Mouse (Mus musculus) heart, embryonic 10.5 days (tissue): Measurements from ENCODE around the gene Acaca. TPM values are rescaled to one million over a fixed set of nuclear protein-coding genes. Genes with fewer than 3 reads are reported as not detected.

ENCODE experiments used
- DNase-seq: peaks from one replicate; pipeline ENCODE4 v3.0.0-alpha.2; 2017; ENCODE audit warnings: low spot score
- H3K27ac ChIP-seq: fragments of 300-500 bp; sonication (generic); 2 replicates; pipeline ENCODE4 v1.5.1; 2016; ENCODE audit warnings: mild to moderate bottlenecking
- H3K27me3 ChIP-seq: fragments of 300-500 bp; sonication (generic); 2 replicates; pipeline ENCODE4 v1.6.1; 2016; ENCODE audit warnings: mild to moderate bottlenecking; ENCODE audit not compliant: poor library complexity, insufficient read depth, severe bottlenecking
- H3K36me3 ChIP-seq: fragments of 300-500 bp; sonication (generic); 2 replicates; pipeline ENCODE4 v1.6.1; 2016; ENCODE audit warnings: mild to moderate bottlenecking, moderate library complexity
- H3K4me1 ChIP-seq: fragments of 300-500 bp; sonication (generic); 2 replicates; pipeline ENCODE4 v1.6.1; 2016; ENCODE audit warnings: mild to moderate bottlenecking
- H3K4me3 ChIP-seq: fragments of 300-500 bp; sonication (generic); 2 replicates; pipeline ENCODE4 v1.5.1; 2016; ENCODE audit warnings: mild to moderate bottlenecking, moderate library complexity
- H3K9me3 ChIP-seq: fragments of 300-500 bp; sonication (generic); 2 replicates; pipeline ENCODE4 v1.6.1; 2016; ENCODE audit warnings: mild to moderate bottlenecking, moderate library complexity
- WGBS: fragments of 180-500 bp; shearing (Covaris S2); methylation state at CpG from one replicate; pipeline ENCODE4 v1.1.7; 2016; 5-methylcytosine and 5-hydroxymethylcytosine counted together
- polyA plus RNA-seq: library from polyadenylated mRNA; unstranded; fragments of >200 nt; fragmentation: Nextera tagmentation; extraction: Ambion mirVana; gene quantifications from 2 replicates; pipeline ENCODE4 v1.2.1, GENCODE M21; 2016

The Acaca gene
- polyA plus RNA-seq, 1 experiment from 2014 or later, result 13.3 TPM

DNA sequence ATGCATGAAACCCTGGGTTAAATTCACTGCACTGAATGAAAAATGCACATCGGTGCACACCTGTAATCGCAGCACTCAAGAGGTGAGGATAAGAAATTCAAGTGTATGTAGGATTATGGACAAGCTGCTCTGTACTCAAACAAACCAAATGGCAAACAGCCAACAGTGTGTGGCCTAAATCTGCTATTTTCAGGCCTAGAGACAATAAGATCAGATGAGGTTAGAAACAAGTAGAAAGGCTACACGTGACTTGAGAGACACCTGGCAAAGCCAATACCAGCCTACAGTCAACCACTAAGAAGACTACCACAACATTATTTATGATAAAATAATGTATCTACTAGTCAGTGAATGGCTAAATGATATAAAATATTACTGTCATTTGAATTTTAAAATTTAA is 310.9 kb downstream of the Acaca start:
- Histone ChIP-seq H3K27me3 (no peaks in the 10 kb centered on the region), H3K36me3 (peaks cover 17% of the 10 kb centered on the region; the same call in 1 of the 2 replicates), H3K9me3 (no peaks in the 10 kb centered on the region), H3K4me1 (0 out of 2 replicates have a peak, but pooled peaks cover 3% of the 10 kb centered on the region), H3K4me3 (no peak overlapping the region), H3K27ac (no peak overlapping the region)
- no peak for DNase-seq
- WGBS, result 94% methylated on average over 3 of the region's 3 CpGs

DNA sequence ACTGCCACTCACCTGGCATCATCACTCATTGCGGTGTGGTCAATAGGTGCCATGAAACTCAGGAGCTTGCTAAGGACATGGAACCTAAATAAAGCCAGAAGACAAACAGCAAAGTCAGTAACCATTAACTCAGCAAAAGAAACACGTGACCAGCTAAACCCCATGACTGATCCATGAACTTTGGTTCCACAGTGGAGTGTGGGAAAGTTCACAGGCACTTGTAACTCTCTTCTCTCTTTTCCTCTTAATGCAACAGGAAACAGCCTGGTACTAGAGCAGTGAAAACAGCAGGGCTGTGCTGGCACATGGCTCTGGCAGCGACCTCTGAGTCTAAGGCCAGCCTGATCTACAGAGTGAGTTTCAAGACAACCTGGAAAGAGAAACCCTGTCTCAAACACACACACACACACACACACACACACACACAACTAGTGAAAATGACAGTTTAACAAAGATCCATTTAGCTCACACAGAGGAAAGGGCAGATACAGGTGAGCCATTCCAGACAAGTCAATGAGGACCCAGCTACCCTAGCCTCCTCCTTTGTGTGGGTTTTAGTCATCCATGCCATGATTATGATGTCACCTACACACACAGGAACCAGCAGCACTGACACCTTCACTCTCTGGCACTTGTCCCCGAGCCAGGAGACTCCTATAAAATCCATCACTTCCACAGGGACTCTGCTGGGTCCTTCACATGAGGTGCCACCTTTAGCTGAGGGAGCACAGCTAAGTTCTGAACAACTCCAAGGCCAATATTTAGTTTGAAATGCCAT is 313.3 kb downstream of the Acaca start:
- Histone ChIP-seq H3K4me1 (0 out of 2 replicates have a peak, but pooled peaks cover 3% of the 10 kb centered on the region), H3K9me3 (no peaks in the 10 kb centered on the region), H3K4me3 (no peak overlapping the region), H3K27ac (no peak overlapping the region), H3K27me3 (no peaks in the 10 kb centered on the region), H3K36me3 (peaks cover 14% of the 10 kb centered on the region; the same call in 1 of the 2 replicates)
- DNase-seq, result no peak
- 85% methylated on average over 4 of the region's 4 CpGs for WGBS

Other genes starting within 250 kb of the Acaca start
- gene Ddx52, start 187.6 kb upstream of the Acaca start, polyA plus RNA-seq, result 27.4 and 36.2 TPM in 2 replicates
- 8.7 and 9.5 TPM in 2 replicates for gene Synrg, start 165.2 kb upstream of the Acaca start, polyA plus RNA-seq
- 6.0 and 6.9 TPM in 2 replicates for gene Dusp14, start 60.4 kb upstream of the Acaca start, polyA plus RNA-seq
- 24.7 and 31.4 TPM in 2 replicates for gene Tada2a, start 72 bp upstream of the Acaca start, polyA plus RNA-seq
- not detected in 2 replicates for gene Gm11437, start 37.8 kb downstream of the Acaca start, polyA plus RNA-seq